Mouse (Mus musculus) spleen, embryonic (tissue): ENCODE data around the gene Cda.

Source experiments
- CTCF ChIA-PET: fragments of 350-600 bp; sonication (Branson Sonifier 250); formaldehyde crosslinking; loops from one replicate; lab custom pipeline; 2022; lab: Charles Lee

Gene Cda

DNA sequence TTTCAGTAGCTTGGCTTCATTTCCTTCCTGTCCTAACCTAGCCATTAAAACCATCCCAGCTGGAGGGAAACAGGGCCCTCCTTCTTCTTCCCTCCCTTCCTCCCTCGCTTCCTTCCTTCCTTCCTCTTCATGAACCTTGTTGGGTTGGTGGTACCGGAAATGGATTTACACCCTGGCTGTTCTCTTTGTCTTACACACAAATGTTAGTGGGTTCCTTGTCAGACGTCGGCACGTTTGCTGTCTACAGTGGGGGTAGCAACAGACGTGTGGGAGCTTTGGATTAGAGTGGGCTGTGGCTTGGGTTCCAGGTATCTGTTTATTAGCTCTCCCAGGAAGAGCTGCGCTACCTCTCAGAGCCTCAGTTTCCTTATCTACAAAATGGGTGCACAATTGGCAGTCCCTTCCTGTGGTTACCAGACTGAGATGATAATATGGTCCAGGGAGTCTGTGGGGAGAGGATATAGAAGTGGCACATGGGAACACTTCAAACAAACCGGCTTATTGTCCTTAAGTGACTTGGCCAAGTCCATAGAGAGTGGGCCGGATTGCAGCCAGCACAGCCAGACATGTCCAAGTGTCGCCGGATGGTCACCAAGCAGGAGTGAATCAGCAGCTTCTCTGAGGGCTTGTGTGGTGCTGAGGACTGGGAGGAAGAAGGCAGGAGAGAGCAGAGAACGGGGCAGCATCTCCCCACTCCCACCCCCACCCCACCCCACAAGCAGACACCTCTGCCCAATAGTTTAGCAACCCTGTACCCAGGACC is 887 bp upstream of the Cda start:
- CTCF ChIA-PET = interaction anchor here (0.6 kb wide), 1 partner anchor 318 kb away, joined by 7 read pairs; no protein-coding TSS in a partner anchor

DNA sequence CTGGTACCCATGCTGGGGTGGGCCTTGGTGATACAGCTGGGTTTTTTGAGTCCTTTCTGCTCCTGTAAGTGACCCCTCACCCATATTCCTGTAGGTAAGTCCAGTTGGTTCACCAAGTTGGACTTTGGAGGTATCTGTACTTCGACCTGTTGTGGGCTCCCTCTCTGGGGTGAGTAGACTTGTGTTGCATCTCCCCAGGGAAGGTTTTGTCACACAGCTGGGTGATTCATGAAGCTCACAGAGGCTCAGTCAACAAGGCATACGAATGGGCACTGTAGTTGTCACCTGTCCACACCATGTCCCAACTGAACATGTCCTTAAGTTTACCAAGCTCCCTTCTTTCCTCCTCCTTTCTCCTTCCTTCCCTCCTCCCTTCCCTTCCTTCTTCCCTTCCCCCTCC is 1.2 kb downstream of the Cda start:
- CTCF ChIA-PET = no interaction called here

DNA sequence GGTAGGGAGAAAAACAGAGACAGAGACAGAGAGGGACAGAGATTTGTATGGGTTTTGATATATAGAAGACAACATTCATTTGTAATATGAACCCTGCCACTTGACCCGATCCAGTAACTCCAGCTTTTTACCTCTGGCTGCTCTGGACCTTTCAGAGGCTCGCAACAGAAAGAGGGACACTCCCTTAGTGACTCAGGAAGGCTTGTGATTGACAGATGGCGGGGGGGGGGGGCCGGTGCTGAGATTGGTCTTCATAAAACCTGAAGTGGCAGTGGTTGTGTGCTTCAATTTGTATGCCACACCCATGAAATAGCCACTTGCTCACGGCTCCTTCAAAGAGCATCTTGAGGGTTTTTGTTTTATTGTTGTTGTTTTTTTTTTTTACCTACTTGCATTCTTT is 4.3 kb downstream of the Cda start:
- CTCF ChIA-PET = interaction anchor here (0.6 kb wide), 1 partner anchor 425 kb away, joined by 3 read pairs; no protein-coding TSS in a partner anchor

DNA sequence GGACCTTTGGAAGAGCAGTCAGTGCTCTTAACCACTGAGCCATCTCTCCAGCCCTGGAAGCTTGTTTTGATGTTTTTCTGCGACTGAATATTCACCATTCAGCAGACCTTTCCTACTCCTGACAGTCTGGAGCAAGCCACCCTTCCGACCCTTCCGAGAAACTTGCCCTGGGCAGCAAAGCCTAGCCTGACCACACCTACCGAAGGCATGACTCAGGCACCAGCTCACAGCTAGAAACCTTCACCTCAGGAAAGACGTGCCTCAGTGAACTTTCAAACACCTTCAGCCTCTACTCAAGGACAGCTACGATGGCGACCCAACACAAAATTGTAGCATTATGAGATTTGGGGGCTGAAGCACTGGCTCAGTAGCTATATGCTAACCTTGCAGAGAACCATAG is 4.9 kb downstream of the Cda start:
- CTCF ChIA-PET = interaction anchor here (0.6 kb wide), 1 partner anchor 424 kb away, joined by 3 read pairs; no protein-coding TSS in a partner anchor

DNA sequence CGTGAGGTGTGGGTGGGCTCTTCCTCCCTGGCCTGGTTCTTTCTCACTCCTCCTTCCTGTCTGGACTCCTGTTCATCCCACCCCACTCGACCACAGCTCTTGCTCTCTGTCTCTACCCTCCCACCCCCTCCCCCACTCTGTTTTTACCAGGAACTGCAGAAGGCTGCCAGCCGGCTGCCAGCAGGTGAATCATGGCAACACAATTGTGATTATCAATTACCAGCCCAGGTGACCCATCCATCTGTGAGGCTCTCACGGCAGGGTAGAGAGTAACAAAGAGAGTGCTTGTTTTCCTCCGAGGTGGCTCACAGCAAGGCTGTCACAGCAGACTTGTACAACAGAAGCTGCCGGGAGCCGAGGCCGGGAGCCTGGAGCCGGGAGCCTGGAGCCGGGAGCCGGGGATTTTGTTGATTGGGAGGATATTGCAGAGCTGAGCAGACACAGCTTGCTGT is 6.4 kb downstream of the Cda start:
- CTCF ChIA-PET = no interaction called here

DNA sequence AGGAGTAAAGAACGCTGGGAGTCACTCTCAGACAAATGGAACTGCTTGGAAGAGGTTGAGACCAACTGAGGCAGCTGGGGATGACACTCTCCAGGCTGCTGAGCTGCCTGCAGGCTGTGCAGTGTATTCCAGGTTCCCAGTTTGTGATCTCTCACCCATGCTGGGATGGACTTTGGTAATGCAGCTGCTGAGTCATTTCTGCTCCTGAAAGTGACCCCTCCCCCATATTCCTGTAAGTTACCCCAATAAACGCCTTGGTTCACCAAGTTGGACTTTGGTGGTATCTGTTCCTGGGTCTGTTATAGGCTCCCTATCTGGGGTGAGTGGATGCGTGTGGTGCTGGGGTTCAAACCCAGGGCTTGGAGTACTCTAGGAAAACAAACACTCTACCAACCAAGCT is 9.6 kb downstream of the Cda start:
- CTCF ChIA-PET = no interaction called here

DNA sequence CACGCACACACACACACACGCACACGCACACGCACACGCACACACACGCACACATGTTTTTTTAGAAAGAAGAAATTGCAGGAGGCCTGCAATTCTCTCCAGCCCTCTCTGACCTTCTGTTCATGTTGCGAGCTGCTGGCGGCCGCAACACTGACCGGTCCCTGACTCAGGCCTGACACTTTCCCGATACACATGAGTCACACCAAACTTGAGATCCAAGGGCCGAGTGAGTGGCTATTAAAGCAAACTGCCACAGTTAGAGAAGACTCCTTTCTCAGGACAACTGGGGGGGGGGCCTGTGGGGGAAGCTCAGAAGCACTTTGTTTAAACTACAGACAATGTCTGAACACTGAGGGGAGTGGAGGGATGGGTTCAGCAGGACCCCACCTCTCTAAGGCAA is 11.2 kb downstream of the Cda start:
- CTCF ChIA-PET = no interaction called here

DNA sequence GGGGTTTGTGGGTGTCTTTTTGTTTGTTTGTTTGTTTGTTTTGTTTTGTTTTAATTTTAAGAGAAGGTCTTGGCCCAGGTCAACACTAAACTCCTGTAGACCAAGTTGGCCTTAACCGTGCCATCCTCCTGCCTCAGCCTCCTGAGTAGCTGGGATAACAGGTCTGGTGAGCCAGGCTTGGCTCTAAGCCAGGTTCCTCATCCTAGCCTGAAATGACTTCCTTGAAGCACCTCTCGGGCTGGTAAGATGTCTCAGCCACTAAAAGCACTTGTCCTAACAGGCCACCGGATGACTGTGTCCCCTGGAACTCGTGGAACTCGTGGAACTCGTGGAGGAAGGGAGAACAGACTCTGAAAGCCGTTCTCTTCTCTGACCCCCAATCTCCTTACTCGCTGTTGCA is 11.7 kb downstream of the Cda start:
- CTCF ChIA-PET = no interaction called here

DNA sequence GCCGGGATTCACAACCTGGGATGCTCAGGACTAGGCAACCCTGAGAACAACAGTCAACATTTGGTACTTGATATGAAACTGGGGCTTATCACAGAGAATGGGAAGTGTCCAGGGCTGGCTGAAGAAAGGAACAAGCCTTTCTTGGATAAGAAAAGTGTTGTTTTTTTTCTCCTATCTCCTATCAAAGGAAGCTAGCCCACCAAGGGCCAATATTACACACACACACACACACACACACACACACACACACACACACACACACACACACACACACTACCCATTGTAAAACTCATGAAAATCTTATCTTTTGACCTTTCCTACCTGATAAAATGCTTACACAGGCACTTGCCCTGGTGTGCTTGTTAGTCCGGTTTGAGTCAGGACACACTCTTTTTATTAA is 12.3 kb downstream of the Cda start:
- CTCF ChIA-PET = no interaction called here

DNA sequence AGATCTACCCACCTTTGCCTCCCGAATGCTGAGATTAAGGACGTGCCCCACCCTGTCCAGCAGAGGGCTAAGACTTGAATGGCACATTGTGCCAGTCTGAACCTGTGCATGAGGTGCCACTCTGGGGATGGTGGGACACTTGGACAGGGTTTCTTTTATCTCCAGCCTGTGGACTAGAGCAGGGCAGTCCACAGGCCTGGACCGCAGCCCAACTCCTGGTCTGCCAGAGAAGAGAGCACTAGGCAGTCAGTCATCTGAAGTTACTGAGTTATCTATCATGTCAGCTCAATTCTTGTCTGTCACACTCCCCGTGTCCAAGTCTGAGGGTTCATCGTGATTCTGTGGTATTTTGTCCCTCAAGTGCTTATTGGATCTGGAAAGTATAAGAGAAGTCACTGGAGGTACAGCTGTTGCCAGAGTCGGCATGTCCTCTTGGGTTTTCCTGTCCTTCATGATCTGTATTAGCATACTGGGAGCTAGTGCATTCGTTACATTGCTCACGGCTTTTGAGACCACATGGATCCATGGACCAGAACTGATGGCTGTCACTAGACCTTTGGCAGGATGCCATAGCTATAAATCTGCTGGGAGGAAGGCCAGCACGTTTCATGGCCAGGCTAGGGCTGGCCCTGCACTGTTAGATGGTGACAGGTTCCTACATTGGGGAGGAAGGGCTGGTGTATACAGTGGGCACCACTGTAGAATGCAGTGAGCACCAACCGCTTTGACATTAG is 14.2 kb downstream of the Cda start:
- CTCF ChIA-PET = no interaction called here

DNA sequence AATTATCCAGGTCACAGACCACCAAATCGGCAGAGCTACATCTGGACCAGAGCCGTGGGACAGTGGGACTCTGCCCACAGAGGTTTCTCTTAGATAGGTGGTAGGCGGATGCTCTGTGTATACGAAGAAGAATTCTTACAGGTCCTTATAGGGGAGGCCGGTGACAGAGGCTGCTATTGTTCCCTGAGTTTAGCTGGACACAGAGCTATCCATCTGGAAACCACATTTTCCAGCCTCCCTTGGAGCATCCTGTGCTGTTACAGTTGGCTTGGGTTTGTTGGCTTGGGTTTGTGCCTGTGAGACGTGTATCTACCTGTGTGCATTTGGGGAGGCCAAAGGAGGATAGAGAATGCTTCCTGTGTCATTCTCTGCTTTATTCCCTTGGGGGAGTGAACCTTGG is 15.1 kb downstream of the Cda start:
- CTCF ChIA-PET = no interaction called here

DNA sequence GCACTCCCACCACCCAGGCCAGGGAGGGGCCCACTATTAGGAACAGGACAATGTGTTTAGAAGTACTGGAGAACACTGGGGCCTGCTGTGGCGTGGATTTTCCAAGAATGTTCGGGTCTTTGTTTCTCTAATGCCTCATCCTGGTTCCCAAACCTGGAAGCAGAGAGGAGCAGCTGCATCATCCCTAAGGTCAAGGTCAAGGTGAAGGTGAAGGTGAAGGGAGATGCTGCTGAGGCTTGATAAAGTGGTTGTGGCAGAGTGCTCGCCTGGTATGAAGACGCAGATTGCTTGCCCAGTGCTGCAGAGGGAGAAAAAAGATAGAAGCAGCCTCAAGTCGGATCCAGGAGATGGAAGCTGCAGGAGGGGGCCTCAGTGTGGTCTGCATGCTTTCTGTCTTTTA is 16.0 kb downstream of the Cda start:
- CTCF ChIA-PET = no interaction called here

DNA sequence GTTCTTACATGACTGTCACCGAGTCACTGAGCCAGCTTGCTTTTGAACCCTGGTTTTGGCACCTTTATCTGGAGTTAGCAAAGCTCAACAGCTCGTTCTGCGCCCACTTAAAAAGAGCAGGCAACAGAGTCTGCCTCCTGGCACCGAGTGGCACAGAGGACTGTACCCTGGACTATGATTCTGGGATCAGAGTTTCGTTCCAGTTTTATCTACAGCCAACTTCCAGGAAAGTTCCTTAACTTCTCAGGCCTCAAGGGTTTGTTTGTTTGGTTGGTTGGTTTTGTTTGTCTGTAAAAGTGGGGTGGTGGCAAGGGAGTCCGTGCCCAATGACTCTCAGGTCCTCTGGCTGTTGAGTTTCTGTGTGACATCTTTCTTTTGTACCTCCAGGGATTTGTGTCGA is 19.1 kb downstream of the Cda start:
- CTCF ChIA-PET = no interaction called here

DNA sequence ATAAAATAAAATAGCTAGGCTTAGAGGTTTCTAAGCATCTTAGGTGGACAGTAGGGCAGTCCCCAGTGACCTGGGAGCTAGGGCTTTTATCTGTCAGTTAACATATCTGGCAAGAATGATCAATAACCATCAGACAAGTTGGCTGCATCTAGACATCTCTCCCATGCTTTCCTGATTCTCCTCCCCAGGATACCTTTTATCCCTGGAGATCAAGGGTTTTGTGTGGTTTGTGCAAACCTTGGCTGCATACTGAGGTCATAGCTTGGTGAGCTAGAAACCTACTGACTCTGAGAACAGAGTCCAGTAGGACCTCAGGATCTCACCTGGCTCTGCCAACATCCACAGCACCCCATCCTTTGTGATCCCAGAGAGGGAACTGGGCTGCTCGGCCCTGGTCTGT is 20.5 kb downstream of the Cda start:
- CTCF ChIA-PET = no interaction called here

DNA sequence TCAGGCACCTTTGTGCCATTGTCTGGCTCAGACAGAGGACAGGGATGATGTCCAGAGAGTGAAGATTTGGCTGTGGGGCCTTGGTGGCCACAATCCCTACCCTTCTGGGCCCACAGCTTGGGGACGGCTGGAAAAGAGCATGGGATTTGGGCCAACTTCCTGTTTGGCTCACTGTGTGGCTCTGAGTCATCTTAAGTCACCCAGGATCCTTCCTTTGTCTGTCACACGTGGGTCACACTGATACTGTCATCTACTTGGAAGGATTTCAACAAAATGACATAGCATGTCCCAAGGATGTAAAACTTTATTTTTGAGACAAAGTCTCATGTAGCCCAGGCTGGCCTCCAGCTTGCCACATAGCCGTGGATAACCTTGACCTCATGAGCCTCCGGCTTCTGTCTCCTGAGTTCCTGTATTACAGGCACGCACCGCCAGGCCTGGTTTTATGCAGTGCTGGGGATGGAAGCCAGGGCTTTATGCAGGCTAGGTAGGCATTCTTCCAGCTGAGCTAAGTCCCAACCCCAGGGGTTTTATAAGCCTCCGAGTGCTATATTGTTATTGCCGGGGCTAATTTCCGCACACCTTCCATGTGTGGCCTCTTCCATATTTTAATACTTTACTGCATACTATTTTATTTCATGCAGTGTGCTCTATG is 22.8 kb downstream of the Cda start:
- CTCF ChIA-PET = no interaction called here

DNA sequence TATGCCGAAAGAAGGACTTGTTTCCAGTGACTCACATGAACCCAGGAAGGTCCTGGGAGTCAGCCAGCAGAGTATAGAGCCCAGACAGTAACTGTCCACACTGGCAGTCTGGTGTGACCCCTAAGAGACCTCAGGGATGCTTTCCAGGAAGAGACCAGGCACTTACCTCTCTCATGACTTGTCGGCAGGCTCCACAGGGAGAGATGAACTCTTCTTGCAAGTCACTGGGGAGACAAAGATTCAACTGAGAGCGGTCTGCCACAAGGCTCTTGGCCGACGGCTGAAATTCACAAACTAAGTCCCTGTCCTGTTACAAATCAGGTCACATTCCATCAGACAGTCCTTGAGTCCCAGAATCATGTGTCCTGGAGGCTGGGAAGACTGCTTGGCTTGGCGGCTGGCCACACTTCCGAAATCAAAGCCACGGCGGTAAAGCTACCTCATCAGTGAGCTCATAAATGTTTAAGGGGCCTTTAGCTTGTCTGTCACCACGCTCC is 24.4 kb downstream of the Cda start:
- CTCF ChIA-PET = no interaction called here

DNA sequence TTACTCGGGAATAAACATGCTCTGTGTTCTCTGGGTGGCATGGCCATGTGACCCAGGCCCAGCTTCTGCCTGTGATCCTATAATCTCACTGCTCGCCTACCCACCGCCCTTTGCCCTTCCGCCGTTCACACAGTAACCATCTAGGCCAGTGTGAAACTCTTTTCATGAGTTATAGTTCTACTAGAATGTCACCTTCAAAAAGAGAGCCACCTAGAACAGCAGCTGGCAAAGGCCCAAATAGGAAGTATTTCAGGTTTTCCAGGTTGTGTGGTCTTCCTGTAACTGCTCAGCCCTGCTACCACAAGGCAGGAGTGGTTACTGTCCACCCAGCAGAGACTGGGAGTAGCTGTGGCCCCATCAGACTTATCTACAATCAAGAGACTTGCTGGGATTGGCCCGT is 25.0 kb downstream of the Cda start:
- CTCF ChIA-PET = no interaction called here

DNA sequence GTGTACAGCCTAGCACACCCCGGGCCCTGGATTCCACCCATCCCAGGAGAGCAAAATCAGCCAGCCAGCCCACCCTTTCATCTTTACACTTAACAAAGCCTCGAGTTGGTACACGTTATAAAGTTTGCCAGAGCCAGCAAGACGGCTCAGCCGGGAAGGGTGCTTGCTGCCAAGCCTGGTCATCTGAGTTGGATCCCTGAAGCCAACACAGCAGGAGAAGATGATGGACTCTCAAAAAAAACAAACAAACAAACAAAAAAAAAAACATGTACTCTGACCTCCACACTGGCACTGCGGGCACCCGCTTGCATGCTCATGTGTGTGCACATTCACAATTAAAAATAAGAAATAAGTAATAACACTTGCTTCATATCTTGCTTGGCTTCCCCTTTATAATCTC is 25.7 kb downstream of the Cda start:
- CTCF ChIA-PET = no interaction called here

DNA sequence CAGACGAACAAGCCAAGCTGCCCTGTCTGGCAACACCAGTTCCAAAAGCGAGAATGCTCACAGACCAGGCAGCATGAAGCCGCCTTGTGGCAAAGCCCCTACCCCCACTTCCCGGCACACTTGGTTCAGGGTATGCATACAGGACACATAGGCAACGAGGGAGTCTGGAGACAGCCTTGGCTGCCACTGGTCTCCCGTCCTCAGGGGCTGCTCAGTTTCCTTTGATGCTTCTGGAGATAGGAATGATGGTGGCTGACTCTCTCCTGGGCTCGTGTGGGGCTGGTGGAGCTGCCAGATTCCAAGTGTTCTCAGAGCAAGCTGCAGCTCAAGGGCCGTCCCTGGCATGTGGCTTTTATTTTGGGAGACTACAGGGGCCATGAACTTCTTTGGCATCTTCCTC is 26.4 kb downstream of the Cda start:
- CTCF ChIA-PET = no interaction called here

DNA sequence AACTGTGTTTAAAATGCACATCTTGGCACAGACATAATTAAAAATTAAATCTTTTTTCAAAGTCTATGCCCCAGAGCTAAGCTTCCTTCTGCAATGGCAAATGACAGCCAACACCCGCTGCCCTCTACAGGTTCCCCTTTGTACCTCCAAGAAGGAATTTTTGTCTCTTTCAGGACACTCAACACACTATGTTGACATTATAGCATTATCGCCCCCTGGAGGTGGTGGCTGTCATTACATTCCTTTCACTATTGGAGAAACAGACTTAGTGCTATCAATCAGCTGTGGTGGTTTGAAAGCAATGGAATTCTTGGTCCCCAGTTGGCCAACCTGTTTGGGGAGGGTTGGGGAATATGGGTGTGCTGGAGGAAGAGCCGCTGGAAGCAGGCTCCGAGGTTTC is 27.8 kb downstream of the Cda start:
- CTCF ChIA-PET = interaction anchor here (1.2 kb wide), 1 partner anchor 22 kb away, joined by 3 read pairs; no protein-coding TSS in a partner anchor

DNA sequence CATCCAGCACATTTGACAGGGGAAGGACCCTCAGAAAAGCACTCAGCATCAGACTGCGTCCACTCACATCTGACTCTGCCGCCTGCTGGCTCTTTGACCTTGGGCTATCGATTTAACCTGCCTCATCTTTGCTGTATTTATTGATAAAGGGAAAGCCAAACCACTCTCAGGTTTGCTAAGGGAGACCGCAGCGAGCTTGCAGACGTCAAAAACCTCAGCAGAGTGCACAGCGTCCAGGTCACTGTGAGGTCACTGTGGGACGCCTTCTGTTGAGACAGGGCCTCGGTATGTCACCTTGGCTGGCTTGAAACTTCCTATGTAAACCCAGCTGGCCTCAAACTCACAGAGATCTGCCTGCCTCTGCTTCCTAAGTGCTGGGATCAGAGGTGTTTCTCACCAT is 30.5 kb downstream of the Cda start:
- CTCF ChIA-PET = interaction anchor here (0.6 to 0.7 kb wide), 2 partner anchors 16 to 766 kb away, joined by 3 to 15 read pairs; no protein-coding TSS in a partner anchor

DNA sequence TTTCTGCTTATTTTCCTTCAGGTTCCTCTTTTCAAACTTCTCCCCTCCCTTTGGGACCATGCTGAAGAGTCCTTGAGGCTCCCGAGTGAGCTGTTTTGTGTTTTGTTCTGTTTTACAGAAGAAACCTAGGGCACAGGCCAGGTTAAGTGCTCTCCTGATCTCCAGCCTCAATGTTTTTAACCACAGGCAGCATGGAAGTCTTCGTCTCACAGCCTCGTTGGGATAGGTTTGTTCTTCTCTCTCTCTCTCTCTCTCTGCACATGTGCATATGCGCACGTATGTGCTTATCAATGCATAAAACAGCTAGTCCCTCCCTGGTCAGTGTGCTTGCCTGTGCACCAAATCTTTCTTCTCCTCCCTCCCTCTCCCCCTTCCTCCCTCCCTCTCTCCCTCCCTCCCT is 30.9 kb downstream of the Cda start:
- CTCF ChIA-PET = interaction anchor here (0.6 to 0.7 kb wide), 2 partner anchors 15 to 766 kb away, joined by 3 to 15 read pairs; no protein-coding TSS in a partner anchor
